Mouse (Mus musculus) G1E (cell line): ENCODE measurements around the gene Zfand3. TPM values are rescaled to one million over a fixed set of nuclear protein-coding genes. Genes with fewer than 3 reads are reported as not detected.

Experiments
- ATAC-seq: 2 replicates; pipeline ENCODE4 v1.8.0; 2016; ENCODE audit warnings: mild to moderate bottlenecking; ENCODE audit not compliant: insufficient number of reproducible peaks, poor library complexity, low FRiP score, severe bottlenecking; ENCODE audit errors: extremely low read depth
- DNase-seq: peaks from one replicate; pipeline ENCODE4 v3.0.0; 2012; ENCODE audit warnings: low spot score
- H3K27me3 ChIP-seq: 2 replicates; pipeline ENCODE4 v1.6.1; 2012; ENCODE audit warnings: mild to moderate bottlenecking, low read length, inconsistent platforms; ENCODE audit not compliant: insufficient read depth
- H3K36me3 ChIP-seq: replicated peaks from 2 replicates; pipeline ENCODE3; 2012; ENCODE audit warnings: mild to moderate bottlenecking, inconsistent platforms
- H3K4me1 ChIP-seq: 2 replicates; pipeline ENCODE4 v1.6.1; 2012; ENCODE audit warnings: low read depth, low read length, inconsistent platforms, mixed read lengths; ENCODE audit not compliant: insufficient read depth
- H3K4me3 ChIP-seq: 2 replicates; pipeline ENCODE4 v1.5.1; 2012; ENCODE audit warnings: low read depth, mild to moderate bottlenecking, inconsistent platforms, low read length, moderate library complexity, mixed read lengths
- H3K9me3 ChIP-seq: replicated peaks from 2 replicates; pipeline ENCODE4 v1.6.1; 2012; ENCODE audit warnings: inconsistent platforms
- CTCF ChIP-seq: IDR thresholded peaks from 2 replicates; pipeline ENCODE4 v1.5.1; 2012; ENCODE audit warnings: low read depth, low read length, inconsistent platforms, mixed read lengths
- GATA1 ChIP-seq: IDR thresholded peaks from 2 replicates; pipeline ENCODE4 v1.6.1; 2012; ENCODE audit warnings: borderline replicate concordance, low read length, inconsistent platforms, mixed read lengths
- GATA2 ChIP-seq: IDR thresholded peaks from 2 replicates; pipeline ENCODE4 v1.6.1; 2012; ENCODE audit warnings: low read depth, low read length, inconsistent platforms, borderline replicate concordance
- POLR2AphosphoS5 ChIP-seq: IDR thresholded peaks from 2 replicates; pipeline ENCODE4 v1.6.1; 2012; ENCODE audit warnings: low read depth, low read length, inconsistent platforms; ENCODE audit not compliant: insufficient replicate concordance
- TAL1 ChIP-seq: conservative IDR thresholded peaks from 2 replicates; pipeline ENCODE4 v1.6.1; 2012; ENCODE audit warnings: low read depth, low read length, inconsistent platforms, mixed read lengths
- polyA plus RNA-seq: library from polyadenylated mRNA; stranded (reverse); fragments of >175 nt; gene quantifications from 2 replicates; pipeline ENCODE4 v1.2.3, GENCODE M21; 2012
- total RNA-seq, 2 experiments: library from RNA; stranded (forward) in 1 of 2; stranded (reverse) in 1 of 2; fragments of 200-1000 nt in 1 of 2; fragments of >200 nt in 1 of 2; fragmentation: Nextera tagmentation in 1 of 2; gene quantifications; 2 replicates each; pipeline ENCODE4 v1.2.3; 2014 to 2017

Zfand3 gene
- total and polyA plus RNA-seq, 3 experiments: 17.6 to 93.6 (median 49.2) TPM

DNA sequence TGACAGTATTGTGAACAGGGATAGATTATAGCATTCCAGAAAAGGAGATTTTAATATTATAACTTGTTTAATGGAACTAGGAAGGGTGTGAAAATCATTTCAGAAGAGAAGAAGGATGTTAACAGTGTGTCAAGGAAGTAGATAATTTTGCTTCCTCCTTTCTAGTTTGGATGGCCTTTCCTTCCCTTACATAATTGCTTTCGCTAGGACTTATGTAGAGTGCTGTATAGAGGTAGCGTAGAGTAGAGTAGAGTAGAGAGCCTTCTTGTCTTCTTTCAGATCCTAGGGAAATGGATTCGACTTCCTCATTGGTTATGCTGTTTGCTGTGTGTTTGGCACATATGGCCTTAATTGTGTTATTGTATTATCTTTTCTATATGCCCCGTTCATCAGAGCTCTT is 132.6 kb downstream of the Zfand3 start:
- H3K4me3 ChIP-seq: no peak overlapping the region
- TF ChIP-seq GATA1 (no peak), TAL1 (no peak), POLR2AphosphoS5 (no peak), GATA2 (no peak), CTCF (no peak)
- H3K9me3 ChIP-seq: no peaks in the 10 kb centered on the region
- ATAC-seq: no peak
- no peaks in the 10 kb centered on the region for H3K4me1 ChIP-seq
- no peak for DNase-seq
- H3K36me3 ChIP-seq: peaks cover 30% of the 10 kb centered on the region
- no peaks in the 10 kb centered on the region for H3K27me3 ChIP-seq

DNA sequence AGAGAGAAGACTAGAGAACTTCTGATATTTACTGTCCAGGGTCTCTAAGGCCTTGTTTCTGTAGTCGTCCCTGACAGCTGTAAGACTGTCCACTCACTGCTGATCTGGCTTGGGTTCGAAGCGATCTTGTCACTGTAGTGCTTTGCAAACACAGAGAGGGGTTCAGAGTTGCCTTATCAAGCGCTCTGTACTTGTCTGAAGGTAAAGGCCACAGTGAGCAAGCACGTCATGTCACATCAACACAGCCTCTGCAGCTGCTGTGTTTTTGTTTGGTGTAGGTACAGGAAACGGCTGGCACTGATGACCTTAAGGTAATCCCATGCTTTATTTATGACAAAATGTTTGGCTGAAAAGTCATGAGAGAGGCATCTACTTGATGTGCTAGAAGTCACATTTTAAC is 139.6 kb downstream of the Zfand3 start:
- Histone ChIP-seq H3K36me3 (peaks cover 25% of the 10 kb centered on the region), H3K27me3 (no peaks in the 10 kb centered on the region), H3K4me3 (no peak overlapping the region), H3K9me3 (no peaks in the 10 kb centered on the region), H3K4me1 (no peaks in the 10 kb centered on the region)
- TF ChIP-seq CTCF (no peak), GATA2 (no peak), GATA1 (no peak), TAL1 (no peak), POLR2AphosphoS5 (no peak)
- ATAC-seq: no peak
- no peak for DNase-seq

DNA sequence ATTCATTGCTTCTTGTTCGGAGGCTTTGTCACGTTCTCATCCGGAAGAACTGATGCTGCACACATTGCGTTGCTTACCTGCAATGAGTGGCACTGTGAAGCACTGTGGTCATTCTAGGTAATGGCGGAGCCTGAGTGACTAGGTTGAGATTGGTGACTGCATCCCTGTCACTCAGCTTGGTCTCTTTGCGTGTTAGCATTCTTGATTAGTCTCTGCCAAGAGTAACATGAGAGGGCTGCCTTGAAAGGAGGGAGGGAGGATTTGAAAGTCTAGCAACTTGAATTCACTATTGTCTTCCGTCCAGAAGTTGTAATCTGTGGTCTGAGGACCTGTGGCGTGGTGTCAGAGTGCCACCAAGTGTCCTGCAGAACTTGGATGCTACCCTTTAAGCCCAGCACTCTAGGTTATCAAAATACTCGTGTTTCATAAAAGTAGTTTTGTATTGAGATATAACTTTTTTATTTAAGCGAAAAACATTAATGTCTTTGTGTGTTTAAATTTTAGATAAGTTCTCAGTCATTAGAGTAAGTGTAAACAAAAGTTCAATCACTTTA is 141.1 kb downstream of the Zfand3 start:
- DNase-seq (no peak), ATAC-seq (no peak)
- peaks cover 24% of the 10 kb centered on the region for H3K36me3 ChIP-seq
- TF ChIP-seq GATA1 (no peak), GATA2 (no peak), POLR2AphosphoS5 (no peak), CTCF (no peak), TAL1 (no peak)
- H3K9me3 ChIP-seq: no peaks in the 10 kb centered on the region
- H3K4me1 ChIP-seq: no peaks in the 10 kb centered on the region
- no peaks in the 10 kb centered on the region for H3K27me3 ChIP-seq
- H3K4me3 ChIP-seq: no peak overlapping the region

DNA sequence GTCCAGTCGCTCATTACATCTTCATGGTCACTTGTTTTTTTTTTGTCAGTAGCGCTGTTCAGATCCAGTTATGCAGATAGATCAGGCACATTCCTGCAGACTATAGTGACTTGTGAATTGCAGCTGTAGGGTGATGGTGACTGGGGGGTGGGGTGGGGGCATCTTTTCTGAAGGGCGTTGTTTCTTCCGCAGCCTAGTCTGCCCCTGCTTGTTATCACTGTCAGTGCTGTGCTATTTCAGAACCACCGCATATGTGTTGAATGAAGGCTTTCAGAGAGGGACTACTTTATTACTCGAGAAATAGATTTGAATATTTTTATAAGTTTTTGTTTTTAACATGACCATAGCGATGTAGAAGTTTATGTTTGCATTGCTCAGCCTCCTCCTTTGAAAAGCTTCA is 142.0 kb downstream of the Zfand3 start:
- no peaks in the 10 kb centered on the region for H3K9me3 ChIP-seq
- DNase-seq (no peak), ATAC-seq (no peak)
- H3K36me3 ChIP-seq: peaks cover 26% of the 10 kb centered on the region
- no peaks in the 10 kb centered on the region for H3K4me1 ChIP-seq
- no peaks in the 10 kb centered on the region for H3K27me3 ChIP-seq
- no peak overlapping the region for H3K4me3 ChIP-seq
- TF ChIP-seq GATA1 (no peak), CTCF (no peak), GATA2 (no peak), TAL1 (no peak), POLR2AphosphoS5 (no peak)

DNA sequence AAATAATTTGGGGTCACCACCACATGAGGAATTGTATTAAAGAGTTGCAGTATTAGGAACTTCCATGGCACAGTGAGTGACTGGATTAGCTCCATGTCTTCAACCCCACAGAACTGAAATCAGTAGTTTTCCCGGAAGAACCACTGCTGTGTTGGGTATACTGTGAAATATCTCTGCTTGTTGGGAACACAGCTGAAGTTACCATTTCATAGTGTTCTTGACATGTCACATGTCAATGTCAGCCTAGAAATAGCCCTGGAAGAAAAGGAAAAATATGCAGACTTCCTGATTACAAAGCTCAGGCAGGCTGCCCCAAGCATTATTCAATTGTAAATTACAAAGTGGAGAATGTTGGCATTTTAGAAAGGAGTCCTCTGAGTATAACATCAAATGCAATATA is 143.4 kb downstream of the Zfand3 start:
- H3K36me3 ChIP-seq: peaks cover 31% of the 10 kb centered on the region
- no peaks in the 10 kb centered on the region for H3K4me1 ChIP-seq
- H3K9me3 ChIP-seq: no peaks in the 10 kb centered on the region
- no peak for ATAC-seq
- no peak for DNase-seq
- H3K27me3 ChIP-seq: no peaks in the 10 kb centered on the region
- H3K4me3 ChIP-seq: no peak overlapping the region
- TF ChIP-seq GATA2 (no peak), POLR2AphosphoS5 (no peak), TAL1 (no peak)

DNA sequence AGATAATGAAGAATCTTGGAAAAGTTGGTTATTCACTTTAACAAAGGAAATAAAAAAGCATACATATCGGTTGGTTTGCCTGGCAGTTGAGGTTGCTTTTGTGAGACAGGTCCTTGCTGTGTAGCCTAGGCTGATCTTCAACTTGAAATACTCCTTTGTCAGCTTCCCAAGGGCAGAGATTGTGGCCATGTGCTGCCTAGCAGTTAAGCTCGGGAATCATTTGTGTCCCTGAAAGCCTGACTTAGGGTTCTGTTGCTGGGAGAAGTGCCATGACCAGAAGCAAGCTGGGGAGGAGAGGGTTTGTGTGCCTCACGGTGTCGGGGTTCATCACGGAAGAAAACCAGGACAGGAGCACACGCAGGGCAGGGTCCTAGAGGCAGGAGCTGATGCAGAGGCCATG is 143.8 kb downstream of the Zfand3 start:
- Histone ChIP-seq H3K4me3 (no peak overlapping the region), H3K9me3 (no peaks in the 10 kb centered on the region), H3K36me3 (peaks cover 32% of the 10 kb centered on the region), H3K4me1 (no peaks in the 10 kb centered on the region), H3K27me3 (no peaks in the 10 kb centered on the region)
- no peak for ATAC-seq
- TF ChIP-seq CTCF (no peak), GATA1 (no peak), TAL1 (no peak), GATA2 (no peak), POLR2AphosphoS5 (no peak)
- no peak for DNase-seq
